Mouse (Mus musculus) MEL (cell line): Measurements from ENCODE around the gene Naa38. TPM values are rescaled to one million over a fixed set of nuclear protein-coding genes. Genes with fewer than 3 reads are reported as not detected.

Source experiments
- DNase-seq: peaks from one replicate; pipeline ENCODE4 v3.0.0; 2011; ENCODE audit warnings: low read depth, low spot score
- H3K27ac ChIP-seq: 2 replicates; pipeline ENCODE4 v1.5.1; 2012; ENCODE audit warnings: low read depth, mild to moderate bottlenecking, control low read depth, low read length, moderate library complexity; ENCODE audit not compliant: control insufficient read depth
- H3K27me3 ChIP-seq, 2 experiments: fragments of 150-350 bp in 1 of 2; sonication (generic) in 1 of 2; 2 replicates each; pipeline ENCODE4 v1.6.1; 2012; ENCODE audit warnings: low read length in 2 of 2, mild to moderate bottlenecking in 2 of 2, improper control_type of control experiment in 1 of 2, moderate library complexity in 1 of 2; ENCODE audit not compliant: insufficient read depth in 2 of 2, control insufficient read depth in 1 of 2
- H3K36me3 ChIP-seq, 2 experiments: 2 replicates each; pipeline ENCODE4 v1.6.1; 2012 to 2014; ENCODE audit warnings: low read length in 2 of 2, improper control_type of control experiment in 1 of 2, inconsistent platforms in 1 of 2, mild to moderate bottlenecking in 1 of 2; ENCODE audit not compliant: insufficient read depth in 2 of 2, control insufficient read depth in 1 of 2
- H3K4me1 ChIP-seq, 2 experiments: fragments of 150-350 bp in 1 of 2; sonication (generic) in 1 of 2; 2 replicates each; pipeline ENCODE4 v1.6.1; 2012; ENCODE audit warnings: low read length in 2 of 2, improper control_type of control experiment in 1 of 2, mild to moderate bottlenecking in 1 of 2; ENCODE audit not compliant: insufficient read depth in 2 of 2, control insufficient read depth in 1 of 2
- H3K4me3 ChIP-seq, 2 experiments: fragments of 150-350 bp in 1 of 2; sonication (generic) in 1 of 2; 2 replicates each; pipeline ENCODE4 v1.5.1; 2012; ENCODE audit warnings: low read depth in 2 of 2, low read length in 2 of 2, mild to moderate bottlenecking in 2 of 2, moderate library complexity in 2 of 2, control low read depth in 1 of 2, improper control_type of control experiment in 1 of 2; ENCODE audit not compliant: control insufficient read depth in 1 of 2, insufficient read depth in 1 of 2
- H3K79me2 ChIP-seq: 2 replicates; pipeline ENCODE4 v1.6.1; 2012; ENCODE audit warnings: mild to moderate bottlenecking, low read length, moderate library complexity; ENCODE audit not compliant: control insufficient read depth, poor library complexity, insufficient read depth
- H3K9ac ChIP-seq: 2 replicates; pipeline ENCODE4 v1.6.1; 2012; ENCODE audit warnings: low read depth, mild to moderate bottlenecking, control low read depth, low read length, moderate library complexity; ENCODE audit not compliant: control insufficient read depth, poor library complexity, severe bottlenecking
- H3K9me3 ChIP-seq: fragments of 150-350 bp; sonication (generic); replicated peaks from 2 replicates; pipeline ENCODE4 v1.6.1; 2012; ENCODE audit warnings: mild to moderate bottlenecking, low read length, improper control_type of control experiment, moderate library complexity; ENCODE audit not compliant: insufficient read depth
- BHLHE40 ChIP-seq: IDR thresholded peaks from 2 replicates; pipeline ENCODE4 v1.6.1; 2012; ENCODE audit warnings: low read depth, mild to moderate bottlenecking, inconsistent platforms, low read length, improper control_type of control experiment, borderline replicate concordance
- CHD2 ChIP-seq: IDR thresholded peaks from 2 replicates; pipeline ENCODE4 v1.6.1; 2011; ENCODE audit warnings: low read length, improper control_type of control experiment
- CTCF ChIP-seq, 3 experiments: IDR thresholded peaks in 2 of 3; conservative IDR thresholded peaks in 1 of 3; 2 replicates each; pipeline ENCODE4 v1.5.1; 2011 to 2012; ENCODE audit warnings: low read length in 3 of 3, low read depth in 2 of 3, mild to moderate bottlenecking in 2 of 3, improper control_type of control experiment in 1 of 3, inconsistent platforms in 1 of 3, mixed read lengths in 1 of 3, moderate library complexity in 1 of 3; ENCODE audit not compliant: control insufficient read depth in 1 of 3, insufficient read depth in 1 of 3, poor library complexity in 1 of 3, severe bottlenecking in 1 of 3
- E2F4 ChIP-seq: IDR thresholded peaks from 2 replicates; pipeline ENCODE4 v1.6.1; 2011; ENCODE audit warnings: low read depth, low read length, improper control_type of control experiment, borderline replicate concordance
- ETS1 ChIP-seq: IDR thresholded peaks from 2 replicates; pipeline ENCODE4 v1.6.1; 2012; ENCODE audit warnings: low read depth, mild to moderate bottlenecking, inconsistent platforms, low read length, improper control_type of control experiment, moderate library complexity
- KAT2A ChIP-seq: conservative IDR thresholded peaks from 2 replicates; pipeline ENCODE4 v1.6.1; 2012; ENCODE audit warnings: low read depth, low read length, improper control_type of control experiment, inconsistent platforms
- MAX ChIP-seq: IDR thresholded peaks from 2 replicates; pipeline ENCODE4 v1.6.1; 2011; ENCODE audit warnings: low read length, improper control_type of control experiment
- MXI1 ChIP-seq: IDR thresholded peaks from 2 replicates; pipeline ENCODE4 v1.6.1; 2011; ENCODE audit warnings: mild to moderate bottlenecking, low read depth, low read length, improper control_type of control experiment
- MYC ChIP-seq: IDR thresholded peaks from 2 replicates; pipeline ENCODE4 v1.6.1; 2011; ENCODE audit warnings: low read depth, mild to moderate bottlenecking, low read length, improper control_type of control experiment, moderate library complexity
- NRF1 ChIP-seq: IDR thresholded peaks from 2 replicates; pipeline ENCODE4 v1.6.1; 2014; ENCODE audit warnings: low read depth, mild to moderate bottlenecking, inconsistent platforms, low read length, improper control_type of control experiment, moderate library complexity; ENCODE audit not compliant: poor library complexity, insufficient read depth, severe bottlenecking
- POLR2AphosphoS2 ChIP-seq: IDR thresholded peaks from 2 replicates; pipeline ENCODE4 v1.6.1; 2011; ENCODE audit warnings: low read length, improper control_type of control experiment
- POLR2AphosphoS5 ChIP-seq: IDR thresholded peaks from 2 replicates; pipeline ENCODE4 v1.6.1; 2012; ENCODE audit warnings: low read depth, borderline replicate concordance, mild to moderate bottlenecking, inconsistent platforms, low read length, moderate library complexity, mixed read lengths
- RAD21 ChIP-seq: IDR thresholded peaks from 2 replicates; pipeline ENCODE4 v1.6.1; 2011; ENCODE audit warnings: mild to moderate bottlenecking, low read depth, low read length, improper control_type of control experiment
- TBP ChIP-seq: IDR thresholded peaks from 2 replicates; pipeline ENCODE4 v1.8.0; 2011; ENCODE audit warnings: low read depth, low read length, improper control_type of control experiment
- UBTF ChIP-seq: IDR thresholded peaks from 2 replicates; pipeline ENCODE4 v1.6.1; 2012; ENCODE audit warnings: low read depth, mild to moderate bottlenecking, inconsistent platforms, low read length, improper control_type of control experiment, moderate library complexity, borderline replicate concordance; ENCODE audit not compliant: insufficient read depth
- ZC3H11A ChIP-seq: IDR thresholded peaks from 2 replicates; pipeline ENCODE4 v1.6.1; 2012; ENCODE audit warnings: low read depth, mild to moderate bottlenecking, inconsistent platforms, low read length, improper control_type of control experiment
- ZKSCAN1 ChIP-seq: IDR thresholded peaks from 2 replicates; pipeline ENCODE4 v1.6.1; 2012; ENCODE audit warnings: low read depth, mild to moderate bottlenecking, inconsistent platforms, low read length, improper control_type of control experiment, moderate library complexity
- polyA plus RNA-seq, 2 experiments: library from polyadenylated mRNA; stranded (reverse) in 1 of 2; unstranded in 1 of 2; fragments of >175 nt in 1 of 2; fragments of >200 nt in 1 of 2; gene quantifications; 2 replicates each; pipeline versions ENCODE4 v1.2.1 to v1.2.4; 2012; ENCODE audit warnings: low replicate concordance in 2 of 2, low read depth in 1 of 2; ENCODE audit not compliant: insufficient read length in 2 of 2, insufficient read depth in 1 of 2, missing spikeins in 1 of 2
- total RNA-seq: library from RNA; depleted of rRNA; stranded (reverse); fragments of 300-350 nt; gene quantifications from 2 replicates; pipeline ENCODE4 v1.2.3, GENCODE M21; 2012; rRNA removed

Naa38 gene
- total and polyA plus RNA-seq, 3 experiments, result 173 to 190 TPM; not detected in 1

GRCm38 (mm10) chr11:69437291-69437690 lies 42.0 kb downstream of the Naa38 start:
- H3K27ac ChIP-seq, result no peak overlapping the region
- no peak overlapping the region for H3K4me3 ChIP-seq
- no peaks in the 10 kb centered on the region for H3K9me3 ChIP-seq
- TF ChIP-seq NRF1 (no peak), UBTF (no peak), MXI1 (no peak), POLR2AphosphoS5 (no peak), TBP (no peak)
- H3K4me1 ChIP-seq, result no peaks in the 10 kb centered on the region
- no peaks in the 10 kb centered on the region for H3K36me3 ChIP-seq
- DNase-seq, result no peak
- H3K79me2 ChIP-seq, result no peaks in the 10 kb centered on the region
- H3K9ac ChIP-seq, result no peak overlapping the region
- H3K27me3 ChIP-seq, result peaks cover 5 to 12% of the 10 kb centered on the region in 2 experiments

- H3K9ac ChIP-seq, result no peak overlapping the region
Observed at GRCm38 (mm10) chr11:69443328-69443727, 48.0 kb downstream of the Naa38 start.

More at GRCm38 (mm10) chr11:69443328-69443727, 48.0 kb downstream of the Naa38 start:
- Histone ChIP-seq H3K27ac (no peak overlapping the region), H3K9me3 (no peaks in the 10 kb centered on the region), H3K36me3 (no peaks in the 10 kb centered on the region), H3K27me3 (peaks cover 2% of the 10 kb centered on the region in 2 experiments; a peak in 3 of 4 replicates), H3K4me1 (peaks cover 0 to 5% of the 10 kb centered on the region in 2 experiments; a peak in 1 of 4 replicates), H3K79me2 (no peaks in the 10 kb centered on the region), H3K4me3 (no peak overlapping the region)
- peak; percentile 44 for DNase-seq
- TF ChIP-seq KAT2A, result no peak
- TF ChIP-seq CHD2, result no peak
- TF ChIP-seq CTCF (IDR thresholded peaks at IDR 0.05 in 2 of 3, conservative IDR thresholded peaks at IDR 0.05 in 1 of 3; ENCODE audit: control insufficient read depth in 1 of 3, insufficient read depth in 1 of 3, low read depth in 2 of 3, low read length in 3 of 3, poor library complexity in 1 of 3, severe bottlenecking in 1 of 3), result no peak
- 0 out of 2 replicates have a peak, but pooled peaks have one; percentile 37 for TF ChIP-seq MXI1
- TF ChIP-seq RAD21, result no peak
- no peak for TF ChIP-seq UBTF
- TF ChIP-seq MAX, result peak; percentile 59; the same call in 1 of the 2 replicates
- no peak for TF ChIP-seq POLR2AphosphoS2
- TF ChIP-seq E2F4, result no peak
- 0 out of 2 replicates have a peak, but pooled peaks have one; percentile 65 for TF ChIP-seq MYC
- no peak for TF ChIP-seq ETS1
- TF ChIP-seq ZKSCAN1, result no peak
- peak; percentile 45; the same call in 1 of the 2 replicates for TF ChIP-seq BHLHE40
- no peak for TF ChIP-seq ZC3H11A

Other genes starting within 250 kb of the Naa38 start
- not detected in 2 replicates for gene Alox12b, start 238.5 kb upstream of the Naa38 start, total RNA-seq
- not detected for gene Alox12b, start 238.5 kb upstream of the Naa38 start, polyA plus RNA-seq
- 0.31 and 0.56 TPM in 2 replicates for gene Alox8, start 197.6 kb upstream of the Naa38 start, total RNA-seq
- gene Alox8, start 197.6 kb upstream of the Naa38 start, polyA plus RNA-seq, result under 1 TPM in 1 of 2 experiments, not detected in 1; 0.07 TPM
- gene Gucy2e, start 158.5 kb upstream of the Naa38 start, total RNA-seq, result not detected in 2 replicates
- gene Gucy2e, start 158.5 kb upstream of the Naa38 start, polyA plus RNA-seq, result not detected
- 16.5 and 17.8 TPM in 2 replicates for gene Cntrob, start 71.7 kb upstream of the Naa38 start, total RNA-seq
- gene Cntrob, start 71.7 kb upstream of the Naa38 start, polyA plus RNA-seq, result 10 to 100 TPM in 1 of 2 experiments, not detected in 1; 38.3 TPM
- gene Trappc1, start 71.5 kb upstream of the Naa38 start, total RNA-seq, result 57.6 and 58.6 TPM in 2 replicates
- 10 to 100 TPM in 1 of 2 experiments, not detected in 1; 89.8 TPM for gene Trappc1, start 71.5 kb upstream of the Naa38 start, polyA plus RNA-seq
- gene Kcnab3, start 69.2 kb upstream of the Naa38 start, total RNA-seq, result 3.0 and 3.8 TPM in 2 replicates
- 1 to 10 TPM in 1 of 2 experiments, not detected in 1; 6.2 TPM for gene Kcnab3, start 69.2 kb upstream of the Naa38 start, polyA plus RNA-seq
- 6.4 and 11.5 TPM in 2 replicates for gene Rnf227, start 55.0 kb upstream of the Naa38 start, total RNA-seq
- gene Rnf227, start 55.0 kb upstream of the Naa38 start, polyA plus RNA-seq, result 10 to 100 TPM in 1 of 2 experiments, not detected in 1; 12.4 TPM
- gene Chd3, start 26.1 kb upstream of the Naa38 start, total RNA-seq, result 37.3 and 65.8 TPM in 2 replicates
- gene Chd3, start 26.1 kb upstream of the Naa38 start, polyA plus RNA-seq, result 10 to 100 TPM in 1 of 2 experiments, not detected in 1; 84.9 TPM
- 26.8 and 39.6 TPM in 2 replicates for gene Cyb5d1, start 144 bp downstream of the Naa38 start, total RNA-seq
- gene Cyb5d1, start 144 bp downstream of the Naa38 start, polyA plus RNA-seq, result 10 to 100 TPM in 1 of 2 experiments, not detected in 1; 21.3 TPM
- gene Tmem88, start 2.7 kb downstream of the Naa38 start, total RNA-seq, result 0.39 TPM in 2 replicates
- under 1 TPM in 1 of 2 experiments, not detected in 1; 0.45 TPM for gene Tmem88, start 2.7 kb downstream of the Naa38 start, polyA plus RNA-seq
- 5.8 and 7.2 TPM in 2 replicates for gene Kdm6b, start 18.2 kb downstream of the Naa38 start, total RNA-seq
- 10 to 100 TPM; 25.0 to 43.4 TPM for gene Kdm6b, start 18.2 kb downstream of the Naa38 start, polyA plus RNA-seq
- under 0.01 and 0.04 TPM in 2 replicates for gene Dnah2, start 153.6 kb downstream of the Naa38 start, total RNA-seq
- under 1 TPM in 1 of 2 experiments, not detected in 1; 0.07 TPM for gene Dnah2, start 153.6 kb downstream of the Naa38 start, polyA plus RNA-seq
- gene Efnb3, start 164.7 kb downstream of the Naa38 start, total RNA-seq, result 0.20 and 0.23 TPM in 2 replicates
- under 1 TPM in 1 of 2 experiments, not detected in 1; 0.72 TPM for gene Efnb3, start 164.7 kb downstream of the Naa38 start, polyA plus RNA-seq
- 18.5 and 18.9 TPM in 2 replicates for gene Wrap53, start 184.8 kb downstream of the Naa38 start, total RNA-seq
- 10 to 100 TPM in 1 of 2 experiments, not detected in 1; 24.5 TPM for gene Wrap53, start 184.8 kb downstream of the Naa38 start, polyA plus RNA-seq
- gene Trp53, start 184.9 kb downstream of the Naa38 start, total RNA-seq, result 74.1 and 76.4 TPM in 2 replicates
- gene Trp53, start 184.9 kb downstream of the Naa38 start, polyA plus RNA-seq, result 100 to 1,000 TPM in 1 of 2 experiments, not detected in 1; 212 TPM
- 13.4 and 15.1 TPM in 2 replicates for gene Atp1b2, start 210.5 kb downstream of the Naa38 start, total RNA-seq
- 100 to 1,000 TPM in 1 of 2 experiments, not detected in 1; 136 TPM for gene Atp1b2, start 210.5 kb downstream of the Naa38 start, polyA plus RNA-seq
- gene Shbg, start 222.4 kb downstream of the Naa38 start, total RNA-seq, result not detected in 2 replicates
- gene Shbg, start 222.4 kb downstream of the Naa38 start, polyA plus RNA-seq, result not detected
- not detected in 2 replicates for gene Sat2, start 226.5 kb downstream of the Naa38 start, total RNA-seq
- gene Sat2, start 226.5 kb downstream of the Naa38 start, polyA plus RNA-seq, result not detected
- gene Fxr2, start 237.5 kb downstream of the Naa38 start, total RNA-seq, result 90.2 and 95.1 TPM in 2 replicates
- gene Fxr2, start 237.5 kb downstream of the Naa38 start, polyA plus RNA-seq, result 10 to 100 TPM in 1 of 2 experiments, not detected in 1; 97.6 TPM